Mouse (Mus musculus) hindbrain, embryonic 15.5 days (tissue): Measurements from ENCODE around the gene Zfp69. TPM values are rescaled to one million over a fixed set of nuclear protein-coding genes. Genes with fewer than 3 reads are reported as not detected.
A peak's percentile ranks its signal among the peaks of the same experiment; 100 is the strongest.

ENCODE experiments used
- ATAC-seq: fragments of 200-750 bp; cut with Nextera tagmentation; 2 replicates; pipeline ENCODE4 v1.8.0; 2017; ENCODE audit warnings: low read depth, moderate number of reproducible peaks, moderate TSS enrichment; ENCODE audit not compliant: low FRiP score
- H3K27ac ChIP-seq: fragments of 300-500 bp; sonication (generic); replicated peaks from 2 replicates; pipeline ENCODE4 v1.5.1; 2015; ENCODE audit warnings: mild to moderate bottlenecking, inconsistent platforms
- H3K27me3 ChIP-seq: fragments of 300-500 bp; sonication (generic); 2 replicates; pipeline ENCODE4 v1.6.1; 2015; ENCODE audit warnings: control low read depth, inconsistent platforms
- H3K36me3 ChIP-seq: fragments of 300-500 bp; sonication (generic); 2 replicates; pipeline ENCODE4 v1.6.1; 2015; ENCODE audit warnings: control low read depth, inconsistent platforms
- H3K4me1 ChIP-seq: fragments of 300-500 bp; sonication (generic); replicated peaks from 2 replicates; pipeline ENCODE4 v1.6.1; 2015; ENCODE audit warnings: control low read depth, inconsistent platforms
- H3K4me2 ChIP-seq: fragments of 300-500 bp; sonication (generic); 2 replicates; pipeline ENCODE4 v1.6.1; 2015; ENCODE audit warnings: moderate library complexity, mild to moderate bottlenecking, inconsistent platforms
- H3K4me3 ChIP-seq: fragments of 300-500 bp; sonication (generic); 2 replicates; pipeline ENCODE4 v1.5.1; 2015; ENCODE audit warnings: mild to moderate bottlenecking, inconsistent platforms
- H3K9ac ChIP-seq: fragments of 300-500 bp; sonication (generic); 2 replicates; pipeline ENCODE4 v1.6.1; 2015; ENCODE audit warnings: inconsistent platforms
- H3K9me3 ChIP-seq: fragments of 300-500 bp; sonication (generic); 2 replicates; pipeline ENCODE4 v1.6.1; 2016; ENCODE audit warnings: control low read depth, inconsistent platforms
- WGBS: fragments of 180-500 bp; shearing (Covaris S2); methylation state at CpG from one replicate; pipeline ENCODE4 v1.1.7; 2015; 5-methylcytosine and 5-hydroxymethylcytosine counted together
- polyA plus RNA-seq: library from polyadenylated mRNA; unstranded; fragments of >200 nt; fragmentation: Nextera tagmentation; extraction: Ambion mirVana; gene quantifications from 2 replicates; pipeline ENCODE4 v1.2.1, GENCODE M21; 2015

Gene Zfp69
- polyA plus RNA-seq, 1 experiment from 2014 or later = 7.9 TPM

DNA sequence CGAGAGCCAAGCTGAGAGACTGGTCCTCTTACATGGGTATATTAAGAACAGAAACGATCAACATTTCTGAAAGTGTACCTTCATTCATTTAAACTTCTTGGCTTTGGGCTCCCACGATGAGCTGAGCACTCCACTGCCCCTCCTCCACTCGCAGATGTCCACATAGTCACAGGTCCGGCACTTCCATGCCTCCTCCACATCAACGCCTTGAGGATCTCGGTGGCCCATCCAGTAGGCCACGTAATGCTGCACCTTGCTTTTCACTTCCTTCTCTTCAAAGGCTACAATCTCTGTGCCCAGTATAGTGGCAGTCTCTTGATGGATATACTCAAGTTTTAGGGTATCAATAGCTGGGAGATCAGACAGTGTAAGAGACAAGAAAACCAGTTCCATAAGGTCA is 30.0 kb downstream of the Zfp69 start:
- H3K9me3 ChIP-seq = peaks cover 17% of the 10 kb centered on the region
- peaks cover 26% of the 10 kb centered on the region for H3K36me3 ChIP-seq
- WGBS = over 99% methylated on average over 8 of the region's 8 CpGs
- no peaks in the 10 kb centered on the region for H3K27me3 ChIP-seq
- H3K4me2 ChIP-seq = no peak overlapping the region
- H3K9ac ChIP-seq = no peak overlapping the region
- no peak overlapping the region for H3K4me3 ChIP-seq
- peaks cover 18% of the 10 kb centered on the region for H3K4me1 ChIP-seq
- no peak for ATAC-seq
- no peak overlapping the region for H3K27ac ChIP-seq

DNA sequence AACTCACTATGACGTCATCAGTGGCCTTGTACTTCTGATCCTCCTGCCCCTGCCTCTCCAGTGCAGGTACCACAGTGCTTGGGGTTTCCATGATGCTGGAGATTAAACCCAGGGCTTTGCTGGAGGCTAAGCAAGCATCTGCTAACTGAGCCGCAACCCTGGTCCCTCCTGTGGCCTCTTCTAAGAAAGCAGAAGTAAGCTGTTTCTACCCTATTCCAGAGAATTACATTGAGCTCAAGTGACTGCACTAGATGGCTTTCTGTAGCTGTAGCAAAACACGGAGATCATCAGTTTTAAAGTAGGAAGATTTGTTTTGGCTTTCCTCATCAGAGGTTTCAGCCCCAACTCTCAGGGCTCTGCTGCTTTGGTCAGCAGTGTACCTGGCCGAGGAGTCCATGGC is 37.0 kb downstream of the Zfp69 start:
- no peaks in the 10 kb centered on the region for H3K9me3 ChIP-seq
- 75% methylated on average over 4 of the region's 4 CpGs for WGBS
- H3K4me1 ChIP-seq = 0 out of 2 replicates have a peak, but pooled peaks cover 3% of the 10 kb centered on the region
- no peaks in the 10 kb centered on the region for H3K27me3 ChIP-seq
- H3K27ac ChIP-seq = no peak overlapping the region
- no peak for ATAC-seq
- no peak overlapping the region for H3K4me3 ChIP-seq
- H3K4me2 ChIP-seq = no peak overlapping the region
- H3K36me3 ChIP-seq = no peaks in the 10 kb centered on the region
- H3K9ac ChIP-seq = no peak overlapping the region

- H3K27ac ChIP-seq = no peak overlapping the region
- 82% methylated on average over 1 of the region's 1 CpGs for WGBS
- H3K36me3 ChIP-seq = no peaks in the 10 kb centered on the region
- no peaks in the 10 kb centered on the region for H3K27me3 ChIP-seq
- ATAC-seq = no peak
- no peaks in the 10 kb centered on the region for H3K9me3 ChIP-seq
- H3K4me2 ChIP-seq = no peak overlapping the region
- H3K9ac ChIP-seq = no peak overlapping the region
- 0 out of 2 replicates have a peak, but pooled peaks cover 3% of the 10 kb centered on the region for H3K4me1 ChIP-seq
- H3K4me3 ChIP-seq = no peak overlapping the region
Measured at GRCm38 (mm10) chr4:120913861-120914260, 37.6 kb downstream of the Zfp69 start.

- H3K9ac ChIP-seq = no peak overlapping the region
- no peak overlapping the region for H3K27ac ChIP-seq
- ATAC-seq = no peak
- H3K9me3 ChIP-seq = no peaks in the 10 kb centered on the region
- H3K4me3 ChIP-seq = no peak overlapping the region
- no peak overlapping the region for H3K4me2 ChIP-seq
- H3K4me1 ChIP-seq = 0 out of 2 replicates have a peak, but pooled peaks cover 3% of the 10 kb centered on the region
- no peaks in the 10 kb centered on the region for H3K36me3 ChIP-seq
- H3K27me3 ChIP-seq = no peaks in the 10 kb centered on the region
- 71% methylated on average over 8 of the region's 8 CpGs for WGBS
Measured at GRCm38 (mm10) chr4:120913443-120913842, 38.1 kb downstream of the Zfp69 start.

GRCm38 (mm10) chr4:120912866-120913265 is 38.6 kb downstream of the Zfp69 start:
- WGBS = 52% methylated on average over 4 of the region's 4 CpGs

GRCm38 (mm10) chr4:120911086-120911485 is 40.4 kb downstream of the Zfp69 start:
- no peaks in the 10 kb centered on the region for H3K9me3 ChIP-seq
- H3K36me3 ChIP-seq = no peaks in the 10 kb centered on the region
- WGBS = 87% methylated on average over 6 of the region's 6 CpGs
- H3K27me3 ChIP-seq = no peaks in the 10 kb centered on the region
- ATAC-seq = no peak
- no peak overlapping the region for H3K9ac ChIP-seq
- no peak overlapping the region for H3K27ac ChIP-seq
- no peak overlapping the region for H3K4me3 ChIP-seq
- 0 out of 2 replicates have a peak, but pooled peaks cover 3% of the 10 kb centered on the region for H3K4me1 ChIP-seq
- H3K4me2 ChIP-seq = no peak overlapping the region

More at GRCm38 (mm10) chr4:120912866-120913265, 38.6 kb downstream of the Zfp69 start:
- Histone ChIP-seq H3K9me3 (no peaks in the 10 kb centered on the region), H3K36me3 (no peaks in the 10 kb centered on the region), H3K27me3 (no peaks in the 10 kb centered on the region), H3K27ac (no peak overlapping the region), H3K4me1 (0 out of 2 replicates have a peak, but pooled peaks cover 3% of the 10 kb centered on the region), H3K4me2 (no peak overlapping the region), H3K9ac (no peak overlapping the region), H3K4me3 (no peak overlapping the region)
- ATAC-seq = no peak

- Histone ChIP-seq H3K4me2 (no peak overlapping the region), H3K9ac (no peak overlapping the region), H3K27ac (no peak overlapping the region), H3K36me3 (no peaks in the 10 kb centered on the region), H3K4me1 (0 out of 2 replicates have a peak, but pooled peaks cover 3% of the 10 kb centered on the region), H3K4me3 (no peak overlapping the region), H3K27me3 (no peaks in the 10 kb centered on the region), H3K9me3 (no peaks in the 10 kb centered on the region)
- peak; percentile 75 for ATAC-seq
- 31% methylated on average over 15 of the region's 15 CpGs for WGBS
Measured at GRCm38 (mm10) chr4:120909558-120910150, 41.8 kb downstream of the Zfp69 start.

GRCm38 (mm10) chr4:120905644-120906043 is 45.9 kb downstream of the Zfp69 start:
- Histone ChIP-seq H3K4me2 (no peak overlapping the region), H3K9me3 (no peaks in the 10 kb centered on the region), H3K9ac (no peak overlapping the region), H3K36me3 (no peaks in the 10 kb centered on the region), H3K27me3 (no peaks in the 10 kb centered on the region), H3K27ac (no peak overlapping the region), H3K4me3 (no peak overlapping the region), H3K4me1 (0 out of 2 replicates have a peak, but pooled peaks cover 3% of the 10 kb centered on the region)
- no peak for ATAC-seq
- WGBS = 80% methylated on average over 5 of the region's 5 CpGs

- Histone ChIP-seq H3K9me3 (no peaks in the 10 kb centered on the region), H3K4me1 (0 out of 2 replicates have a peak, but pooled peaks cover under 1% of the 10 kb centered on the region), H3K4me2 (no peak overlapping the region), H3K27me3 (no peaks in the 10 kb centered on the region), H3K27ac (no peak overlapping the region), H3K36me3 (no peaks in the 10 kb centered on the region), H3K9ac (no peak overlapping the region), H3K4me3 (no peak overlapping the region)
- WGBS = 65% methylated on average over 4 of the region's 4 CpGs
- ATAC-seq = no peak
Measured at GRCm38 (mm10) chr4:120904533-120904932, 47.0 kb downstream of the Zfp69 start.

- ATAC-seq = no peak
- Histone ChIP-seq H3K36me3 (no peaks in the 10 kb centered on the region), H3K4me2 (no peak overlapping the region), H3K9me3 (no peaks in the 10 kb centered on the region), H3K4me3 (no peak overlapping the region), H3K27me3 (no peaks in the 10 kb centered on the region), H3K9ac (no peak overlapping the region), H3K4me1 (peaks cover 6% of the 10 kb centered on the region; the same call in 1 of the 2 replicates), H3K27ac (no peak overlapping the region)
- 81% methylated on average over 7 of the region's 7 CpGs for WGBS
Measured at GRCm38 (mm10) chr4:120895810-120896584, 55.5 kb downstream of the Zfp69 start.

- Histone ChIP-seq H3K9me3 (no peaks in the 10 kb centered on the region), H3K27me3 (no peaks in the 10 kb centered on the region), H3K27ac (no peak overlapping the region), H3K4me1 (peaks cover 6% of the 10 kb centered on the region; the same call in 1 of the 2 replicates), H3K4me2 (no peak overlapping the region), H3K9ac (no peak overlapping the region), H3K36me3 (no peaks in the 10 kb centered on the region), H3K4me3 (no peak overlapping the region)
- no peak for ATAC-seq
- 76% methylated on average over 7 of the region's 7 CpGs for WGBS
Measured at GRCm38 (mm10) chr4:120895226-120895625, 56.3 kb downstream of the Zfp69 start.

DNA sequence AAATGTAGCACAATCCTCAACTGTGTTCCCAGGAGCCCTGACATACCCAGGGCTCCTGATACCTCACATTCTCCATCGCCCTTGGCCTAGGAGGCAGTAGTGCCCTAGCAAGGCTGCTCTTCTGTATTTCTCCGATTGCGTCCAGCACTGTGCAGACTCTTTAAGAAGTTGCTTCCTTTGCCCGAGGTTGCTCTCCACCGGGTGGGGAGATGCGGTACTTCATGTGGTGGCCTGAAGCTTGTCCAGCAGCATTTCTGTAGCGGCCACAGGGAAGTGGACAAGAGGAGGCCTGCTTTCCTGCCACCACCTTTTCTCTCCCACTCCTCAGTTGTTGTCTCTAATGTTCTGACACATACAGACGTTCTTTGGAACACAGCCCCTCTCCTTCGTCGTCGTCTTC is 56.9 kb downstream of the Zfp69 start:
- WGBS = 78% methylated on average over 11 of the region's 11 CpGs
- no peak for ATAC-seq

More for the DNA sequence above, 56.9 kb downstream of the Zfp69 start:
- H3K4me3 ChIP-seq = no peak overlapping the region
- no peaks in the 10 kb centered on the region for H3K36me3 ChIP-seq
- peaks cover 6% of the 10 kb centered on the region; the same call in 1 of the 2 replicates for H3K4me1 ChIP-seq
- no peak overlapping the region for H3K4me2 ChIP-seq
- no peaks in the 10 kb centered on the region for H3K27me3 ChIP-seq
- H3K9ac ChIP-seq = no peak overlapping the region
- no peak overlapping the region for H3K27ac ChIP-seq
- H3K9me3 ChIP-seq = no peaks in the 10 kb centered on the region
